ENCODE assay signal across 8 mouse cellular contexts in the genomic region with DNA sequence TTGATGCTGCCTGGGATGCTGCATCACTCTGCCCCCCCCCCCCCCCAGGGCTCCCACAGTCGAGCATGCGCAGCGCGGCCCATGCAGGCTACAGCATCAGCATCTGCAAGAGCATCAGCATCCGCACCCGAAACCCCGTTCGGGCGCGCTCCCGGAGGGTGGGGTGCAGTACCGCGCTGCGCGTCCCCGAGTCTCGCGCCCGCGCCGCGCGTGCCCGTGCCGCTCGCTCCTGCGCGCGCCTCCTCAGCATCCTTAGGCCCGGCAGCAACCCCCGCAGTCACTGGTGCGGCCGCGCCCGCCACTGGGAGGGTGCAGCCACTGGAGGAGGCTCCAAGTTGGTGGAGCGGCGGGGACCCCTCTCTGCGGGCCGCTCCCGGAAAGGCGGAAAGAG. TPM values are rescaled to one million over a fixed set of nuclear protein-coding genes. Genes with fewer than 3 reads are reported as not detected.
DNase-seq lines count a peak whose midpoint lies in the region; ATAC-seq and TF ChIP-seq lines count a peak whose summit lies in the region.

TSS of gene Adam23 (plus strand) at position 236 of the 391 bp plus-strand sequence.

- in situ Hi-C loops in ES-E14 (cut with MboI; ENCODE audit: low sequenced_read_pairs in 2 of 2, unreplicated experiment in 2 of 2): no loop called here

- peak within 1 kb of the TSS; percentile 94 for H3K9ac ChIP-seq in ES-E14 (ENCODE audit: insufficient read depth, low read depth, low read length, poor library complexity, severe bottlenecking)
- peak within 1 kb of the TSS; percentile 82 for H3K9ac ChIP-seq in embryonic facial prominence, embryonic 11.5 days (replicated peaks; ENCODE audit: low read length)
- H3K9ac ChIP-seq in heart, embryonic 14.5 days (ENCODE audit: low read length): peak within 1 kb of the TSS; percentile 63
- H3K9ac ChIP-seq in stomach, embryonic 14.5 days (replicated peaks; ENCODE audit: low read depth, low read length): peak within 1 kb of the TSS; percentile 45; the same call in 1 of the 2 replicates

- peak within 1 kb of the TSS; percentile 85 for H3K27ac ChIP-seq in ES-E14 (ENCODE audit: insufficient read depth, low read depth, low read length, poor library complexity, severe bottlenecking)
- no peak within 1 kb of the TSS for H3K27ac ChIP-seq in embryonic facial prominence, embryonic 11.5 days (replicated peaks; ENCODE audit: low read depth, low read length)
- H3K27ac ChIP-seq in heart, embryonic 14.5 days (replicated peaks in 1 of 2; ENCODE audit: control insufficient read depth in 1 of 2, insufficient read depth in 1 of 2, low read depth in 2 of 2, low read length in 2 of 2): no peak within 1 kb of the TSS
- peak within 1 kb of the TSS; percentile 89 for H3K27ac ChIP-seq in midbrain, embryonic 10.5 days (replicated peaks)
- no peak within 1 kb of the TSS for H3K27ac ChIP-seq in stomach, embryonic 14.5 days (ENCODE audit: low read length)
- no peak within 1 kb of the TSS for H3K27ac ChIP-seq in thymus, adult 2 months (ENCODE audit: control insufficient read depth, insufficient read depth, low read length)

- under 1% methylated on average over 36 of the region's 41 CpGs for WGBS in embryonic facial prominence, embryonic 11.5 days
- under 1% methylated on average over 33 of the region's 41 CpGs for WGBS in heart, embryonic 14.5 days
- 0% methylated on average over 41 of the region's 41 CpGs for WGBS in midbrain, embryonic 10.5 days
- under 1% methylated on average over 41 of the region's 41 CpGs for WGBS in stomach, embryonic 14.5 days
- 2% methylated on average over 41 of the region's 41 CpGs for WGBS in thymus, adult 2 months

- peak within 1 kb of the TSS; percentile 87 to 95 for H3K4me3 ChIP-seq in ES-E14 (ENCODE audit: insufficient read depth in 1 of 2, low read depth in 1 of 2, low read length in 2 of 2, poor library complexity in 1 of 2, severe bottlenecking in 1 of 2)
- H3K4me3 ChIP-seq in embryonic facial prominence, embryonic 11.5 days (ENCODE audit: low read depth, low read length): peak within 1 kb of the TSS; percentile 83
- peak within 1 kb of the TSS; percentile 51 to 56 for H3K4me3 ChIP-seq in heart, embryonic 14.5 days (ENCODE audit: control insufficient read depth in 1 of 2, insufficient read depth in 1 of 2, low read depth in 1 of 2, low read length in 2 of 2)
- H3K4me3 ChIP-seq in midbrain, embryonic 10.5 days: peak within 1 kb of the TSS; percentile 94
- peak within 1 kb of the TSS; percentile 63 for H3K4me3 ChIP-seq in stomach, embryonic 14.5 days (ENCODE audit: low read depth, low read length)
- H3K4me3 ChIP-seq in thymus, adult 2 months (ENCODE audit: control insufficient read depth, insufficient read depth, low read length): no peak within 1 kb of the TSS

- DNase-seq in ES-E14 (ENCODE audit: low read depth, low spot score): peak; percentile 56
- DNase-seq in adrenal gland, adult 8-10 months: no peak
- DNase-seq in embryonic facial prominence, embryonic 11.5 days (ENCODE audit: low spot score): peak; percentile 70
- DNase-seq in layer of hippocampus, postnatal 36 days: peak; percentile 78 to 80
- peak; percentile 72 for DNase-seq in midbrain, embryonic 10.5 days (ENCODE audit: low spot score)
- DNase-seq in thymus, adult 2 months: no peak

- no peak for TF ChIP-seq CTCF in thymus, adult 2 months (IDR thresholded peaks at IDR 0.05; ENCODE audit: borderline replicate concordance, control insufficient read depth, extremely low read depth, insufficient read depth, low read length, poor library complexity)

- no peaks in the 10 kb centered on the region; the same call in 1 of the 2 replicates for H3K27me3 ChIP-seq in embryonic facial prominence, embryonic 11.5 days (ENCODE audit: control insufficient read depth, insufficient read depth, low read length)
- peaks cover 37% of the 10 kb centered on the region for H3K27me3 ChIP-seq in heart, embryonic 14.5 days (ENCODE audit: control insufficient read depth, insufficient read depth, low read length)
- peaks cover 34% of the 10 kb centered on the region for H3K27me3 ChIP-seq in midbrain, embryonic 10.5 days (ENCODE audit: low read depth, poor library complexity, severe bottlenecking)
- H3K27me3 ChIP-seq in stomach, embryonic 14.5 days (ENCODE audit: control insufficient read depth, insufficient read depth, low read length): peaks cover 6% of the 10 kb centered on the region
- H3K27me3 ChIP-seq in thymus, adult 2 months (ENCODE audit: control insufficient read depth, insufficient read depth, low read length): no peaks in the 10 kb centered on the region; the same call in 1 of the 2 replicates

- H3K9me3 ChIP-seq in ES-E14 (ENCODE audit: control insufficient read depth, insufficient read depth, low read depth, low read length): no peaks in the 10 kb centered on the region
- no peaks in the 10 kb centered on the region for H3K9me3 ChIP-seq in embryonic facial prominence, embryonic 11.5 days (replicated peaks; ENCODE audit: control insufficient read depth, low read length)
- no peaks in the 10 kb centered on the region for H3K9me3 ChIP-seq in heart, embryonic 14.5 days (ENCODE audit: control insufficient read depth, low read length)
- H3K9me3 ChIP-seq in midbrain, embryonic 10.5 days (replicated peaks): no peaks in the 10 kb centered on the region
- H3K9me3 ChIP-seq in stomach, embryonic 14.5 days (ENCODE audit: control insufficient read depth, low read depth, low read length): no peaks in the 10 kb centered on the region

- peak; percentile 77 for ATAC-seq in embryonic facial prominence, embryonic 11.5 days (replicated peaks; ENCODE audit: insufficient number of reproducible peaks, low FRiP score, low TSS enrichment, low read depth)
- ATAC-seq in heart, embryonic 14.5 days (ENCODE audit: insufficient number of reproducible peaks, insufficient read depth, low FRiP score, low read depth): no peak
- 0 out of 2 replicates have a peak, but pooled peaks have one; percentile 61 for ATAC-seq in stomach, embryonic 14.5 days (ENCODE audit: insufficient number of reproducible peaks, insufficient read depth, low FRiP score, low read depth)

- peak within 1 kb of the TSS; percentile 99 for H3K4me2 ChIP-seq in embryonic facial prominence, embryonic 11.5 days (ENCODE audit: low read depth, low read length)
- peak within 1 kb of the TSS; percentile 97 for H3K4me2 ChIP-seq in heart, embryonic 14.5 days (ENCODE audit: low read length)
- H3K4me2 ChIP-seq in stomach, embryonic 14.5 days (replicated peaks; ENCODE audit: low read depth, low read length): peak within 1 kb of the TSS; percentile 98

- H3K4me1 ChIP-seq in ES-E14 (ENCODE audit: control insufficient read depth in 2 of 2, insufficient read depth in 2 of 2, low read length in 2 of 2, poor library complexity in 1 of 2): peaks cover 24% of the 10 kb centered on the region in 2 experiments
- H3K4me1 ChIP-seq in embryonic facial prominence, embryonic 11.5 days (ENCODE audit: control insufficient read depth, insufficient read depth, low read length): no peaks in the 10 kb centered on the region
- H3K4me1 ChIP-seq in heart, embryonic 14.5 days (ENCODE audit: control insufficient read depth in 2 of 2, insufficient read depth in 2 of 2, low read length in 2 of 2): no peaks in the 10 kb centered on the region
- peaks cover 24% of the 10 kb centered on the region for H3K4me1 ChIP-seq in midbrain, embryonic 10.5 days
- H3K4me1 ChIP-seq in stomach, embryonic 14.5 days (ENCODE audit: control insufficient read depth, insufficient read depth, low read length): 0 out of 2 replicates have a peak, but pooled peaks cover 4% of the 10 kb centered on the region
- H3K4me1 ChIP-seq in thymus, adult 2 months (replicated peaks; ENCODE audit: control insufficient read depth, insufficient read depth, low read length): no peaks in the 10 kb centered on the region

- peaks cover 11% of the 10 kb centered on the region for H3K36me3 ChIP-seq in ES-E14 (ENCODE audit: control insufficient read depth, insufficient read depth, low read length, poor library complexity, severe bottlenecking)
- H3K36me3 ChIP-seq in embryonic facial prominence, embryonic 11.5 days (replicated peaks; ENCODE audit: control insufficient read depth, insufficient read depth, low read depth, low read length): no peaks in the 10 kb centered on the region
- no peaks in the 10 kb centered on the region for H3K36me3 ChIP-seq in heart, embryonic 14.5 days (ENCODE audit: control insufficient read depth, insufficient read depth, low read length)
- no peaks in the 10 kb centered on the region for H3K36me3 ChIP-seq in midbrain, embryonic 10.5 days
- H3K36me3 ChIP-seq in stomach, embryonic 14.5 days (ENCODE audit: control insufficient read depth, insufficient read depth, low read length): no peaks in the 10 kb centered on the region
- H3K36me3 ChIP-seq in thymus, adult 2 months (ENCODE audit: control insufficient read depth, insufficient read depth, low read length): no peaks in the 10 kb centered on the region

- TF ChIP-seq POLR2A in thymus, adult 2 months (IDR thresholded peaks at IDR 0.05; ENCODE audit: control insufficient read depth, extremely low read depth, insufficient read depth, low read length, poor library complexity): no peak

TF ChIP-seq in ES-E14, 5 proteins besides CTCF, POLR2A, EP300 and RAD21:
- 0 out of 2 replicates have a peak, but pooled peaks have one; percentile 32 for TF ChIP-seq HCFC1 (IDR thresholded peaks at IDR 0.05; ENCODE audit: borderline replicate concordance, insufficient read depth, low read length)
- no peak for TF ChIP-seq MAFK (IDR thresholded peaks at IDR 0.05; ENCODE audit: insufficient read depth, low read depth, low read length)
- no peak for TF ChIP-seq CHD2 (IDR thresholded peaks at IDR 0.05; ENCODE audit: low read depth, low read length)
- no peak for TF ChIP-seq ZNF384 (IDR thresholded peaks at IDR 0.05; ENCODE audit: low read depth, low read length)

RNA-seq across cellular contexts. Expression of gene Adam23, which starts in this region (rescaled TPM):
- total RNA-seq in ES-E14 (2012; rRNA removed): 119 and 315 TPM in 2 replicates
- 10 to 100 TPM; 15.3 to 33.0 (median 21.5) TPM for total RNA-seq in adrenal gland, adult 8-10 months (2022)
- polyA plus RNA-seq in embryonic facial prominence, embryonic 11.5 days (2014; fragmentation: Nextera tagmentation; extraction: Ambion mirVana): 5.9 and 7.6 TPM in 2 replicates
- polyA plus RNA-seq in heart, embryonic 14.5 days (2014; fragmentation: Nextera tagmentation; extraction: Ambion mirVana): 1.9 and 2.1 TPM in 2 replicates
- total RNA-seq in layer of hippocampus, postnatal 36 days (2021): 100 to 1,000 TPM; 118 to 122 TPM
- polyA plus RNA-seq in midbrain, embryonic 10.5 days (2016; fragmentation: Nextera tagmentation; extraction: Ambion mirVana): 4.2 and 5.9 TPM in 2 replicates
- 5.4 and 6.0 TPM in 2 replicates for polyA plus RNA-seq in stomach, embryonic 14.5 days (2014; fragmentation: Nextera tagmentation; extraction: Ambion mirVana)
- polyA plus RNA-seq in thymus, adult 2 months (2012; rRNA removed): 6.1 and 7.1 TPM in 2 replicates

Comparison
In these comparisons a context has a peak if more than half of its experiments do, and no peak if none do; other contexts are left out.
1. DNase-seq: peak in ES-E14 (single experiment), embryonic facial prominence, embryonic 11.5 days (single experiment), layer of hippocampus, postnatal 36 days (2 of 2) and midbrain, embryonic 10.5 days (single experiment); none in adrenal gland, adult 8-10 months (single experiment) and thymus, adult 2 months (single experiment).
2. H3K27ac ChIP-seq: peak in ES-E14 (single experiment) and midbrain, embryonic 10.5 days (single experiment); none in embryonic facial prominence, embryonic 11.5 days (single experiment), heart, embryonic 14.5 days (0 of 2), stomach, embryonic 14.5 days (single experiment) and thymus, adult 2 months (single experiment).
3. Peak in every context shown above with its lines, with median percentiles within 50 percentile points of each other: H3K9ac ChIP-seq and H3K4me2 ChIP-seq.